In the genomic region with DNA sequence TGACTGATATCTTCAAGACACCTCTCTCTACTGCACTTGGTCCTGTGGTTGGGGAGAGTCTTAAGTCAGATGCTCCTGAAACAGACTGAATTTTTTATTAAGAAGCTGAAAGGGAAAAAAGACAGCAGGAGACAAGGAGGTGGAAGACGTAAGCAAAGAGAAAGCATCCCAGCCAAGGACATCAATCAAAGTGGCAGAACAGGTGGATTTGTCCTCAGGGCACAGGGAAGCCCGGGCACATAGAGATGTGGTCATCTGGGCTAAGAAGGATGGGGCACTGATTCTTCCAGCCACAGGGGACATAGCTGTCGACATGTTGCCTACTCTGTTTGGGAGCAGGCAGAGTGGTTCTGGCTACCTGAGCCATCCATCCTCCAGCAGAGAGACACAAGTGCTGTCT, we compare ENCODE assay signal across 20 mouse cellular contexts.
DNase-seq lines count a peak whose midpoint lies in the region; ATAC-seq lines count a peak whose summit lies in the region.
"Had no signal": no experiment of that assay in that cellular context is flagged by ENCODE, and none has a peak within 500 bp of the region (broad histone marks: within the 10 kb centered on the region; RNA-seq: fewer than 3 reads in every experiment).

No protein-coding gene starts in this region.

- no peak for DNase-seq in heart, postnatal 14 days
- no peak for DNase-seq in hindbrain, embryonic 14.5 days (ENCODE audit: low spot score)
- no peak for DNase-seq in adrenal gland, adult 8-10 months
- DNase-seq: B cell, adult 2 months; cerebellum, adult 8-10 months; forebrain, postnatal 0 days; layer of hippocampus, postnatal 36 days; right cerebral cortex, postnatal 25 days; thymus, adult 2 months had no signal

- H3K4me2 ChIP-seq in heart, embryonic 13.5 days = peak overlapping the region; percentile 16
- H3K4me2 ChIP-seq in hindbrain, embryonic 15.5 days = no peak overlapping the region
- no peak overlapping the region for H3K4me2 ChIP-seq in hindbrain, embryonic 14.5 days (replicated peaks)
- H3K4me2 ChIP-seq in midbrain, embryonic 13.5 days (replicated peaks) = no peak overlapping the region
- H3K4me2 ChIP-seq in midbrain, embryonic 16.5 days (ENCODE audit: low read length) = no peak overlapping the region
- H3K4me2 ChIP-seq: kidney, embryonic 15.5 days; limb, embryonic 15.5 days; midbrain, embryonic 15.5 days; stomach, embryonic 15.5 days had no signal

- H3K9me3 ChIP-seq in heart, embryonic 13.5 days = no peaks in the 10 kb centered on the region
- H3K9me3 ChIP-seq in hindbrain, embryonic 15.5 days = no peaks in the 10 kb centered on the region
- H3K9me3 ChIP-seq in hindbrain, embryonic 14.5 days (ENCODE audit: control insufficient read depth, low read length) = no peaks in the 10 kb centered on the region
- no peaks in the 10 kb centered on the region for H3K9me3 ChIP-seq in midbrain, embryonic 13.5 days
- H3K9me3 ChIP-seq in midbrain, embryonic 16.5 days (replicated peaks; ENCODE audit: control insufficient read depth, low read length, poor library complexity, severe bottlenecking) = no peaks in the 10 kb centered on the region
- H3K9me3 ChIP-seq: forebrain, embryonic 10.5 days; kidney, embryonic 15.5 days; limb, embryonic 15.5 days; megakaryocyte, embryonic 14.5 days; midbrain, embryonic 15.5 days; stomach, embryonic 15.5 days had no signal

- peak overlapping the region; percentile 32; the same call in 1 of the 2 replicates for H3K27ac ChIP-seq in heart, embryonic 13.5 days (replicated peaks)
- H3K27ac ChIP-seq in hindbrain, embryonic 15.5 days (replicated peaks) = 0 out of 2 replicates have a peak overlapping the region, but pooled peaks have one; percentile 5
- H3K27ac ChIP-seq in hindbrain, embryonic 14.5 days = no peak overlapping the region
- no peak overlapping the region for H3K27ac ChIP-seq in midbrain, embryonic 13.5 days
- no peak overlapping the region for H3K27ac ChIP-seq in midbrain, embryonic 16.5 days (ENCODE audit: low read length)
- H3K27ac ChIP-seq: limb, embryonic 15.5 days; midbrain, embryonic 15.5 days had no signal

- H3K4me1 ChIP-seq in heart, embryonic 13.5 days = peaks cover 20% of the 10 kb centered on the region
- H3K4me1 ChIP-seq in hindbrain, embryonic 15.5 days (replicated peaks) = peaks cover 9% of the 10 kb centered on the region
- peaks cover 8% of the 10 kb centered on the region; the same call in 1 of the 2 replicates for H3K4me1 ChIP-seq in hindbrain, embryonic 14.5 days (replicated peaks; ENCODE audit: control insufficient read depth, insufficient read depth, low read length)
- peaks cover 11% of the 10 kb centered on the region for H3K4me1 ChIP-seq in midbrain, embryonic 13.5 days (replicated peaks)
- H3K4me1 ChIP-seq in midbrain, embryonic 16.5 days (ENCODE audit: control insufficient read depth, insufficient read depth, low read length) = peaks cover 4% of the 10 kb centered on the region; the same call in 1 of the 2 replicates

- no peak overlapping the region for H3K9ac ChIP-seq in heart, embryonic 13.5 days
- H3K9ac ChIP-seq in hindbrain, embryonic 15.5 days = no peak overlapping the region
- H3K9ac ChIP-seq in hindbrain, embryonic 14.5 days = no peak overlapping the region
- no peak overlapping the region for H3K9ac ChIP-seq in midbrain, embryonic 13.5 days (replicated peaks)
- H3K9ac ChIP-seq in midbrain, embryonic 16.5 days (ENCODE audit: low read depth, low read length) = no peak overlapping the region
- H3K9ac ChIP-seq: forebrain, postnatal 0 days; kidney, embryonic 15.5 days; limb, embryonic 15.5 days; midbrain, embryonic 15.5 days; stomach, embryonic 15.5 days had no signal

- WGBS in heart, embryonic 13.5 days = 71% methylated on average over 3 of the region's 3 CpGs
- WGBS in hindbrain, embryonic 15.5 days = 40% methylated on average over 3 of the region's 3 CpGs
- WGBS in hindbrain, embryonic 14.5 days = 54% methylated on average over 3 of the region's 3 CpGs
- WGBS in midbrain, embryonic 13.5 days = 63% methylated on average over 3 of the region's 3 CpGs
- 57% methylated on average over 3 of the region's 3 CpGs for WGBS in midbrain, embryonic 16.5 days

- H3K36me3 ChIP-seq in heart, embryonic 13.5 days = no peaks in the 10 kb centered on the region
- no peaks in the 10 kb centered on the region for H3K36me3 ChIP-seq in hindbrain, embryonic 15.5 days
- H3K36me3 ChIP-seq in hindbrain, embryonic 14.5 days (replicated peaks; ENCODE audit: control insufficient read depth, insufficient read depth) = no peaks in the 10 kb centered on the region
- no peaks in the 10 kb centered on the region for H3K36me3 ChIP-seq in midbrain, embryonic 13.5 days
- H3K36me3 ChIP-seq in midbrain, embryonic 16.5 days (ENCODE audit: control insufficient read depth, insufficient read depth, low read length) = no peaks in the 10 kb centered on the region
- H3K36me3 ChIP-seq: forebrain, embryonic 10.5 days; kidney, embryonic 15.5 days; limb, embryonic 15.5 days; midbrain, embryonic 15.5 days; stomach, embryonic 15.5 days had no signal

- no peaks in the 10 kb centered on the region for H3K27me3 ChIP-seq in heart, embryonic 13.5 days (replicated peaks)
- H3K27me3 ChIP-seq in hindbrain, embryonic 15.5 days = no peaks in the 10 kb centered on the region
- no peaks in the 10 kb centered on the region for H3K27me3 ChIP-seq in hindbrain, embryonic 14.5 days (ENCODE audit: control insufficient read depth, insufficient read depth, low read length)
- H3K27me3 ChIP-seq in midbrain, embryonic 13.5 days = no peaks in the 10 kb centered on the region
- no peaks in the 10 kb centered on the region for H3K27me3 ChIP-seq in midbrain, embryonic 16.5 days (ENCODE audit: control insufficient read depth, insufficient read depth, low read depth, low read length)
- H3K27me3 ChIP-seq: kidney, embryonic 15.5 days; limb, embryonic 15.5 days; midbrain, embryonic 15.5 days; stomach, embryonic 15.5 days had no signal

- no peak overlapping the region for H3K4me3 ChIP-seq in heart, embryonic 13.5 days
- no peak overlapping the region for H3K4me3 ChIP-seq in hindbrain, embryonic 15.5 days
- H3K4me3 ChIP-seq in hindbrain, embryonic 14.5 days (replicated peaks; ENCODE audit: low read length) = no peak overlapping the region
- no peak overlapping the region for H3K4me3 ChIP-seq in midbrain, embryonic 13.5 days (replicated peaks)
- no peak overlapping the region for H3K4me3 ChIP-seq in midbrain, embryonic 16.5 days (ENCODE audit: low read depth, low read length)
- H3K4me3 ChIP-seq: forebrain, embryonic 10.5 days; kidney, embryonic 15.5 days; layer of hippocampus, adult 2 months; limb, embryonic 15.5 days; megakaryocyte, embryonic 14.5 days; midbrain, embryonic 15.5 days; stomach, embryonic 15.5 days had no signal

- no peak for ATAC-seq in heart, embryonic 13.5 days (ENCODE audit: extremely low read depth, insufficient number of reproducible peaks, low FRiP score, low TSS enrichment)
- no peak for ATAC-seq in hindbrain, embryonic 15.5 days (ENCODE audit: low FRiP score, low read depth)
- ATAC-seq in hindbrain, embryonic 14.5 days (ENCODE audit: low FRiP score) = no peak; the same call in 1 of the 2 replicates
- ATAC-seq in midbrain, embryonic 13.5 days = peak; percentile 27; the same call in 1 of the 2 replicates
- no peak for ATAC-seq in midbrain, embryonic 16.5 days
- ATAC-seq: forebrain, postnatal 0 days; midbrain, embryonic 15.5 days had no signal

- intact Hi-C loops in heart, postnatal 14 days (cut with DNase I) = no loop called here

Comparison
In these comparisons a context has a peak if more than half of its experiments do, and no peak if none do; other contexts are left out.
1. H3K27ac ChIP-seq: peak in heart, embryonic 13.5 days (single experiment) and hindbrain, embryonic 15.5 days (single experiment); none in hindbrain, embryonic 14.5 days (single experiment), midbrain, embryonic 13.5 days (single experiment) and midbrain, embryonic 16.5 days (single experiment).